ENCODE assay signal across 11 mouse cellular contexts in genomic region chr2:28296183-28296582, GRCm38 (mm10).
DNase-seq lines count a peak whose midpoint lies in the region; ATAC-seq lines count a peak whose summit lies in the region.
"Had no signal": no experiment of that assay in that cellular context is flagged by ENCODE, and none has a peak within 500 bp of the region (broad histone marks: within the 10 kb centered on the region; RNA-seq: fewer than 3 reads in every experiment).

No protein-coding gene starts in this region.

- no peaks in the 10 kb centered on the region for H3K36me3 ChIP-seq in forebrain, embryonic 15.5 days
- H3K36me3 ChIP-seq: lung, embryonic 15.5 days had no signal

- H3K4me2 ChIP-seq in forebrain, embryonic 15.5 days (replicated peaks) = 0 out of 2 replicates have a peak overlapping the region, but pooled peaks have one; percentile 26
- H3K4me2 ChIP-seq: lung, embryonic 15.5 days had no signal

- H3K27me3 ChIP-seq in forebrain, embryonic 15.5 days = peaks cover 11% of the 10 kb centered on the region; the same call in 1 of the 2 replicates
- H3K27me3 ChIP-seq: lung, embryonic 15.5 days had no signal

- peak; percentile 51 for DNase-seq in Muller cell, postnatal 12 days (ENCODE audit: inconsistent ontology term)
- peak; percentile 63 for DNase-seq in brain, adult 2 months (ENCODE audit: low read depth, low spot score)
- DNase-seq in mesoderm, embryonic 11.5 days (ENCODE audit: low read depth, low spot score) = peak; percentile 35
- no peak for DNase-seq in cerebellum, postnatal 14 days
- no peak for DNase-seq in gastrocnemius, adult 8-10 months (ENCODE audit: low spot score in 2 of 2)
- DNase-seq in spleen, adult 18-20 months = no peak
- DNase-seq: cerebellum, adult 9-11 months; heart, postnatal 14 days; thymus, postnatal 36 days had no signal

- H3K4me1 ChIP-seq in forebrain, embryonic 15.5 days = peaks cover 15% of the 10 kb centered on the region
- H3K4me1 ChIP-seq: lung, embryonic 15.5 days had no signal

- no peaks in the 10 kb centered on the region for H3K9me3 ChIP-seq in forebrain, embryonic 15.5 days
- H3K9me3 ChIP-seq: lung, embryonic 15.5 days had no signal

- ATAC-seq in forebrain, embryonic 15.5 days (replicated peaks) = peak; percentile 93

- H3K9ac ChIP-seq in forebrain, embryonic 15.5 days (replicated peaks) = no peak overlapping the region
- H3K9ac ChIP-seq: lung, embryonic 15.5 days had no signal

- H3K27ac ChIP-seq in forebrain, embryonic 15.5 days (replicated peaks) = peak overlapping the region; percentile 85
- H3K27ac ChIP-seq: lung, embryonic 15.5 days had no signal

- 4% methylated on average over 12 of the region's 12 CpGs for WGBS in forebrain, embryonic 15.5 days

- no peak overlapping the region for H3K4me3 ChIP-seq in forebrain, embryonic 15.5 days
- H3K4me3 ChIP-seq: lung, embryonic 15.5 days had no signal

Comparison
In these comparisons a context has a peak if more than half of its experiments do, and no peak if none do; other contexts are left out.
1. DNase-seq: peak in Muller cell, postnatal 12 days (single experiment), brain, adult 2 months (single experiment) and mesoderm, embryonic 11.5 days (single experiment); none in cerebellum, postnatal 14 days (0 of 2), gastrocnemius, adult 8-10 months (0 of 2) and spleen, adult 18-20 months (0 of 2).